Mouse (Mus musculus): ENCODE measurements around the gene Pde1a.

DNA sequence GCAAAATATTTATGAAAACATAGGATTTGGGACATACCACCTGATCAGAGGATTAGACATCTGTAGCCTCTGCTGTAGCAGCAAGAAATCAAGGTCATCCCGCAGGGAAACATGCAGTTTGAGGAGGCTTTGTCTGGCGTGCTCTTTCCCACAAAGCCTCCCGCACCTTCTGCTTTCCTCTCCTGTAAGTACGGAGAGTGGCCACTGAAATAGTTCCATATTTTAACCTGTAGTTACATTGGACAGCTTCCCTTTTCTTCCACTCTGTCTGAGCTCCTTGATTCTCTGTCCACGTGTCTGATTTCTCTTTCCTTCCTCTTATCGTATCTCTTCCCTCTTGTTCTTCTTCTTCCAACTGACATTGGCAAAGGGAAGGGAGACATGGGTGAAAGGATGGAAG is 20.8 kb upstream of the Pde1a start:
- no peak for TF ChIP-seq POLR2A (IDR thresholded peaks at IDR 0.05; ENCODE audit: borderline replicate concordance, extremely low read depth, low read depth, low read length)
- no peak for TF ChIP-seq CTCF (IDR thresholded peaks at IDR 0.05; ENCODE audit: insufficient read depth, low read length)

All from lung, adult 2 months (tissue).